Mouse (Mus musculus) CH12.LX (cell line): Measurements from ENCODE around the gene Evi5l. TPM values are rescaled to one million over a fixed set of nuclear protein-coding genes. Genes with fewer than 3 reads are reported as not detected.

Source experiments
- DNase-seq: peaks from one replicate; pipeline ENCODE4 v3.0.0-alpha.2; 2013; ENCODE audit errors: extremely low read depth
- H3K27ac ChIP-seq: 2 replicates; pipeline ENCODE4 v1.5.1; 2012; ENCODE audit warnings: low read depth, mild to moderate bottlenecking, control low read depth, moderate library complexity; ENCODE audit not compliant: insufficient read depth
- H3K27me3 ChIP-seq: replicated peaks from 2 replicates; pipeline ENCODE3; 2012; ENCODE audit warnings: inconsistent platforms
- H3K36me3 ChIP-seq, 2 experiments: replicated peaks in 1 of 2; 2 replicates each; pipeline versions ENCODE3 to v1.6.1; 2012; ENCODE audit warnings: inconsistent platforms in 1 of 2, low read length in 1 of 2, mild to moderate bottlenecking in 1 of 2, mixed read lengths in 1 of 2, moderate library complexity in 1 of 2; ENCODE audit not compliant: control insufficient read depth in 1 of 2, insufficient read depth in 1 of 2
- H3K4me1 ChIP-seq, 2 experiments: 2 replicates each; pipeline ENCODE4 v1.6.1; 2012; ENCODE audit warnings: inconsistent platforms in 1 of 2, moderate library complexity in 1 of 2; ENCODE audit not compliant: insufficient read depth in 2 of 2, control insufficient read depth in 1 of 2
- H3K4me2 ChIP-seq: 2 replicates; pipeline ENCODE4 v1.6.1; 2012; ENCODE audit warnings: low read depth, mild to moderate bottlenecking, control low read depth; ENCODE audit not compliant: poor library complexity, insufficient read depth, severe bottlenecking
- H3K4me3 ChIP-seq, 3 experiments: fragments of 150-350 bp in 1 of 3; sonication (generic) in 1 of 3; replicated peaks in 1 of 3; 2 replicates each; pipeline versions ENCODE3 to v1.5.1; 2011 to 2012; ENCODE audit warnings: low read depth in 2 of 3, low read length in 2 of 3, mild to moderate bottlenecking in 2 of 3, moderate library complexity in 2 of 3, control low read depth in 1 of 3, improper control_type of control experiment in 1 of 3, inconsistent platforms in 1 of 3, mixed read lengths in 1 of 3; ENCODE audit not compliant: poor library complexity in 1 of 3
- H3K79me2 ChIP-seq: replicated peaks from 2 replicates; pipeline ENCODE4 v1.6.1; 2012; ENCODE audit warnings: mild to moderate bottlenecking, moderate library complexity; ENCODE audit not compliant: control insufficient read depth, poor library complexity, insufficient read depth, severe bottlenecking; ENCODE audit errors: extremely low read depth
- H3K9ac ChIP-seq: 2 replicates; pipeline ENCODE4 v1.6.1; 2012; ENCODE audit warnings: low read depth, mild to moderate bottlenecking, control low read depth, moderate library complexity; ENCODE audit not compliant: insufficient read depth
- H3K9me3 ChIP-seq: replicated peaks from 2 replicates; pipeline ENCODE3; 2012; ENCODE audit warnings: low read length, inconsistent platforms, mixed read lengths
- BHLHE40 ChIP-seq: IDR thresholded peaks from 2 replicates; pipeline ENCODE4 v1.6.1; 2011; ENCODE audit warnings: mild to moderate bottlenecking, low read depth, low read length, improper control_type of control experiment
- CHD1 ChIP-seq: IDR thresholded peaks from 2 replicates; pipeline ENCODE4 v1.6.1; 2012; ENCODE audit warnings: low read depth, low read length, improper control_type of control experiment, inconsistent platforms
- E2F4 ChIP-seq: IDR thresholded peaks from 2 replicates; pipeline ENCODE4 v1.6.1; 2011; ENCODE audit warnings: low read depth, low read length, improper control_type of control experiment; ENCODE audit not compliant: insufficient replicate concordance
- ELF1 ChIP-seq: IDR thresholded peaks from 2 replicates; pipeline ENCODE4 v1.6.1; 2014; ENCODE audit warnings: low read depth, mild to moderate bottlenecking, inconsistent platforms, low read length, improper control_type of control experiment
- EP300 ChIP-seq: IDR thresholded peaks from 2 replicates; pipeline ENCODE4 v1.6.1; 2011; ENCODE audit warnings: low read length, improper control_type of control experiment
- ETS1 ChIP-seq: conservative IDR thresholded peaks from 2 replicates; pipeline ENCODE4 v1.6.1; 2012; ENCODE audit warnings: low read depth, mild to moderate bottlenecking, inconsistent platforms, low read length, improper control_type of control experiment, moderate library complexity
- HCFC1 ChIP-seq: IDR thresholded peaks from 2 replicates; pipeline ENCODE4 v1.6.1; 2012; ENCODE audit warnings: low read depth, mild to moderate bottlenecking, inconsistent platforms, low read length, improper control_type of control experiment
- JUN ChIP-seq: IDR thresholded peaks from 2 replicates; pipeline ENCODE4 v1.6.1; 2011; ENCODE audit warnings: low read depth, mild to moderate bottlenecking, low read length, improper control_type of control experiment, moderate library complexity; ENCODE audit not compliant: insufficient read depth
- KAT2A ChIP-seq: IDR thresholded peaks from 2 replicates; pipeline ENCODE4 v1.6.1; 2012; ENCODE audit warnings: low read length, improper control_type of control experiment, inconsistent platforms; ENCODE audit not compliant: insufficient replicate concordance
- MAX ChIP-seq: IDR thresholded peaks from 2 replicates; pipeline ENCODE4 v1.6.1; 2011; ENCODE audit warnings: low read length, improper control_type of control experiment
- MXI1 ChIP-seq: IDR thresholded peaks from 2 replicates; pipeline ENCODE4 v1.6.1; 2011; ENCODE audit warnings: mild to moderate bottlenecking, low read depth, low read length, improper control_type of control experiment
- POLR2A ChIP-seq: IDR thresholded peaks from 2 replicates; pipeline ENCODE4 v1.6.1; 2011; ENCODE audit warnings: low read depth, mild to moderate bottlenecking, improper control_type of control experiment, low read length
- RCOR1 ChIP-seq: conservative IDR thresholded peaks from 2 replicates; pipeline ENCODE4 v1.6.1; 2012; ENCODE audit warnings: low read depth, mild to moderate bottlenecking, inconsistent platforms, low read length, improper control_type of control experiment
- SMC3 ChIP-seq: IDR thresholded peaks from 2 replicates; pipeline ENCODE4 v1.6.1; 2011; ENCODE audit warnings: low read depth, low read length, improper control_type of control experiment
- TBP ChIP-seq: conservative IDR thresholded peaks from 2 replicates; pipeline ENCODE4 v1.6.1; 2011; ENCODE audit warnings: low read depth, low read length, improper control_type of control experiment
- TCF12 ChIP-seq: IDR thresholded peaks from 2 replicates; pipeline ENCODE4 v1.6.1; 2014; ENCODE audit warnings: low read depth, mild to moderate bottlenecking, inconsistent platforms, low read length, improper control_type of control experiment
- USF2 ChIP-seq: conservative IDR thresholded peaks from 2 replicates; pipeline ENCODE4 v1.6.1; 2011; ENCODE audit warnings: low read depth, low read length, improper control_type of control experiment
- ZC3H11A ChIP-seq: IDR thresholded peaks from 2 replicates; pipeline ENCODE4 v1.6.1; 2012; ENCODE audit warnings: low read depth, mild to moderate bottlenecking, inconsistent platforms, low read length, improper control_type of control experiment
- ZKSCAN1 ChIP-seq: IDR thresholded peaks from 2 replicates; pipeline ENCODE4 v1.6.1; 2012; ENCODE audit warnings: low read depth, inconsistent platforms, low read length, improper control_type of control experiment, borderline replicate concordance
- ZNF384 ChIP-seq: IDR thresholded peaks from 2 replicates; pipeline ENCODE4 v1.6.1; 2012; ENCODE audit warnings: low read depth, low read length, improper control_type of control experiment, inconsistent platforms
- dilution Hi-C: fragments of 300-500 bp; cut with MboI; formaldehyde crosslinking; loops from 2 replicates; pipeline ENCODE4 v1.14.3; 2020; ENCODE audit warnings: low sequenced_read_pairs; ENCODE audit not compliant: extremely low pct_unique_long_range_greater_than_20kb, extremely low pct_ligation_motif_present
- in situ Hi-C: fragments of 300-500 bp; cut with MboI; formaldehyde crosslinking; loops from 3 replicates; pipeline ENCODE4 v1.14.3; 2019; ENCODE audit warnings: low sequenced_read_pairs, low pct_ligation_motif_present, low pct_unique_long_range_greater_than_20kb, mixed read lengths
- polyA plus RNA-seq: library from polyadenylated mRNA; unstranded; fragments of >175 nt; gene quantifications from 2 replicates; pipeline ENCODE4 v1.2.1, GENCODE M21; 2012; ENCODE audit warnings: low read depth; ENCODE audit not compliant: insufficient read length
- total RNA-seq, 2 experiments: library from RNA; depleted of rRNA; stranded (reverse); fragments of 300-350 nt in 1 of 2; fragments of >200 nt in 1 of 2; gene quantifications; 2 replicates each; pipeline ENCODE4 v1.2.3; 2012 to 2014

Gene Evi5l
- total and polyA plus RNA-seq, 3 experiments: 2.2 to 6.6 (median 3.6) TPM

- Histone ChIP-seq H3K9ac (no peak overlapping the region), H3K9me3 (no peaks in the 10 kb centered on the region), H3K4me2 (no peak overlapping the region), H3K36me3 (peaks cover 14% of the 10 kb centered on the region in 2 experiments), H3K4me3 (no peak overlapping the region), H3K27ac (no peak overlapping the region), H3K27me3 (no peaks in the 10 kb centered on the region), H3K4me1 (peaks cover 0 to 3% of the 10 kb centered on the region in 2 experiments; a peak in 1 of 4 replicates), H3K79me2 (no peaks in the 10 kb centered on the region)
- dilution Hi-C loops (no loop called here), in situ Hi-C loops (no loop called here)
- TF ChIP-seq ETS1 (no peak), TBP (no peak), USF2 (no peak), MAX (no peak), POLR2A (no peak), SMC3 (no peak), TCF12 (no peak), EP300 (no peak), ZNF384 (no peak), ZC3H11A (no peak), ELF1 (no peak)
- DNase-seq: no peak
These were observed 22.8 kb downstream of the Evi5l start for GRCm38 (mm10) chr8:4189031-4189722.

- Histone ChIP-seq H3K36me3 (peaks cover 2 to 5% of the 10 kb centered on the region in 2 experiments), H3K79me2 (no peaks in the 10 kb centered on the region), H3K27me3 (no peaks in the 10 kb centered on the region), H3K4me3 (no peak overlapping the region), H3K4me1 (peaks cover 0 to 3% of the 10 kb centered on the region in 2 experiments; a peak in 1 of 4 replicates), H3K4me2 (no peak overlapping the region), H3K9ac (no peak overlapping the region), H3K9me3 (no peaks in the 10 kb centered on the region), H3K27ac (no peak overlapping the region)
- TF ChIP-seq USF2 (no peak), HCFC1 (no peak), SMC3 (no peak), E2F4 (no peak), BHLHE40 (no peak), CHD1 (no peak), KAT2A (no peak), ETS1 (no peak), MAX (no peak), MXI1 (no peak), TBP (no peak), ZNF384 (no peak), ZKSCAN1 (no peak), JUN (no peak), ELF1 (no peak), RCOR1 (no peak)
- in situ Hi-C loops (no loop called here), dilution Hi-C loops (no loop called here)
- DNase-seq: no peak
These were observed 25.9 kb downstream of the Evi5l start for GRCm38 (mm10) chr8:4192305-4192704.
